Mouse (Mus musculus) heart, embryonic 16.5 days (tissue): ENCODE measurements around the gene Acsm2. TPM values are rescaled to one million over a fixed set of nuclear protein-coding genes. Genes with fewer than 3 reads are reported as not detected.
"Not testable (repeated sequence)": the region's sequence is repeated elsewhere in the genome, so short reads cannot be mapped to it uniquely, and the experiment has no call there.

Experiments used
- ATAC-seq: fragments of 200-750 bp; cut with Nextera tagmentation; replicated peaks from 2 replicates; pipeline ENCODE4 v1.8.0; 2017; ENCODE audit warnings: moderate number of reproducible peaks; ENCODE audit not compliant: insufficient read depth, low FRiP score; ENCODE audit errors: extremely low read depth
- H3K27ac ChIP-seq: fragments of 300-500 bp; sonication (generic); 2 replicates; pipeline ENCODE4 v1.5.1; 2014; ENCODE audit warnings: mild to moderate bottlenecking, low read length, control low read depth, moderate library complexity
- H3K27me3 ChIP-seq: fragments of 300-500 bp; sonication (generic); 2 replicates; pipeline ENCODE4 v1.6.1; 2014; ENCODE audit warnings: low read length, mixed read lengths; ENCODE audit not compliant: control insufficient read depth, insufficient read depth
- H3K36me3 ChIP-seq: fragments of 300-500 bp; sonication (generic); 2 replicates; pipeline ENCODE4 v1.6.1; 2014; ENCODE audit not compliant: control insufficient read depth, insufficient read depth
- H3K4me1 ChIP-seq: fragments of 300-500 bp; sonication (generic); 2 replicates; pipeline ENCODE4 v1.6.1; 2014; ENCODE audit warnings: low read length, mixed read lengths; ENCODE audit not compliant: control insufficient read depth, insufficient read depth
- H3K4me2 ChIP-seq: fragments of 300-500 bp; sonication (generic); 2 replicates; pipeline ENCODE4 v1.6.1; 2014; ENCODE audit warnings: low read depth, mild to moderate bottlenecking, control low read depth, low read length
- H3K4me3 ChIP-seq: fragments of 300-500 bp; sonication (generic); 2 replicates; pipeline ENCODE4 v1.5.1; 2014; ENCODE audit warnings: mild to moderate bottlenecking, control low read depth, low read length
- H3K9ac ChIP-seq: fragments of 300-500 bp; sonication (generic); 2 replicates; pipeline ENCODE4 v1.6.1; 2014; ENCODE audit warnings: low read length, control low read depth
- H3K9me3 ChIP-seq: fragments of 300-500 bp; sonication (generic); replicated peaks from 2 replicates; pipeline ENCODE4 v1.6.1; 2016; ENCODE audit warnings: low read length; ENCODE audit not compliant: control insufficient read depth
- WGBS: fragments of 180-500 bp; shearing (Covaris S2); extraction: QIAGEN DNeasy Blood & Tissue Kit; methylation state at CpG from one replicate; pipeline ENCODE4 v1.1.7; 2014; 5-methylcytosine and 5-hydroxymethylcytosine counted together
- polyA plus RNA-seq: library from polyadenylated mRNA; unstranded; fragments of >200 nt; fragmentation: Nextera tagmentation; extraction: Ambion mirVana; gene quantifications from 2 replicates; pipeline ENCODE4 v1.2.1, GENCODE M21; 2015

Acsm2 gene
- polyA plus RNA-seq, 1 experiment from 2014 or later: not detected

DNA sequence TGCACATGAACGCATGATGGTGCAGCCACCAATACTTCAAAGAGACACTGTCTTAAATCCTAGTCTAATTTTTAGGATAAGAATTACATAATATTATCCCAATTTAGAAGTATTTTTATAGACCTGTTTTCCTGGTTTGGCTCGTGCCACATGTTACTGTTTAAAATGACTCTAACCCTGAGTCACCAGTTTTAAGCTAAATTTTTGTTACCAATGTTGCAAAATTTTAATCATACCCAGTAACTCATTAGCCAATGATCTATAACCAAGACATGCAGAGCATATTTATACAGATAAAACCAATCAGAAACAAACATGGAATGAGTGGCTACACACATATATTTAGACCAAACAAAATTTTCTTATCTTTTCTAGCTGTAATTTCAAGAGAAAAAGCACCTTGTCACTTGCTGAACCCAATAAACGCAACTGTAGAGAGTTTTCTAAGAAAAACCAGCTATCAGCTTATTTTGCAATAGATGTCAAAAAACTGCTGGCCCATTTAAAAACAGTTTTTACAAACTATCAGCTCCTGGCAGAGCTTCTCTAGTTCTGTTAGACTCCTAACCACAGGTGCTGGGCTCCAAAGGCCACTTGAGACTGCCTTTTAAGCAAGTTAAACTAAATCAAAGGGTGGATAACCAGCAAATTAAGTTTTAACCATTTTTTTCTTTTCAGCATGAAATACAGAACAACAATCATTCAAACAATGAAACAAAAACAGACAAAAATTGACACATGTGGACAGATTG, 3.5 kb upstream of the Acsm2 start:
- H3K27ac ChIP-seq: no peak overlapping the region
- H3K4me2 ChIP-seq: no peak overlapping the region
- 80% methylated on average over 3 of the region's 3 CpGs for WGBS
- H3K27me3 ChIP-seq: no peaks in the 10 kb centered on the region
- no peak overlapping the region for H3K9ac ChIP-seq
- H3K4me1 ChIP-seq: no peaks in the 10 kb centered on the region
- no peak overlapping the region for H3K4me3 ChIP-seq
- no peaks in the 10 kb centered on the region for H3K36me3 ChIP-seq
- H3K9me3 ChIP-seq: no peaks in the 10 kb centered on the region
- ATAC-seq: no peak

- 72% methylated on average over 3 of the region's 3 CpGs for WGBS
- Histone ChIP-seq H3K9ac (no peak overlapping the region), H3K27ac (no peak overlapping the region), H3K4me1 (no peaks in the 10 kb centered on the region), H3K4me3 (no peak overlapping the region), H3K36me3 (no peaks in the 10 kb centered on the region), H3K9me3 (no peaks in the 10 kb centered on the region), H3K4me2 (no peak overlapping the region), H3K27me3 (no peaks in the 10 kb centered on the region)
- no peak for ATAC-seq
Measured at GRCm38 (mm10) chr7:119559789-119560451, 5.8 kb downstream of the Acsm2 start.

DNA sequence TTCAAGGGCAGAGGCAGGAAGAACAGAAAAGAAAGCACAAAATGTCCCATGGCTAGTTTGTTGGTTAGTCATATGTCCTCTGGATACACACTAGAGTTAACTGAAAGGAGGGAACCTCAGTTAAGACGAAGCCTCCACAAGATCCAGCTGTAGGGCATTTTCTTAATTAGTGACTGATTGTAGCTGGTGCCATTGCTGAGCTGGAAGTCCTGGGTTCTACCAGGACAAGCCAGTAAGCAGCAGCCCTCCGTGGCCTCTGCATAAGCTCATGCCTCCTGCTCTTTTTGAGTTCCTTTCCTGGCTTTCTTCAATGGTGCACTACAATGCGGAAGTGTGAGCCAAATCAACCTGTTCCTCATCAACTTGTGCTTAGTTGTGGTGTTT, 6.3 kb downstream of the Acsm2 start:
- no peaks in the 10 kb centered on the region for H3K36me3 ChIP-seq
- no peak for ATAC-seq
- no peak overlapping the region for H3K27ac ChIP-seq
- 71% methylated on average over 3 of the region's 3 CpGs for WGBS
- no peak overlapping the region for H3K9ac ChIP-seq
- no peaks in the 10 kb centered on the region for H3K9me3 ChIP-seq
- no peak overlapping the region for H3K4me3 ChIP-seq
- no peaks in the 10 kb centered on the region for H3K27me3 ChIP-seq
- no peak overlapping the region for H3K4me2 ChIP-seq
- H3K4me1 ChIP-seq: no peaks in the 10 kb centered on the region

DNA sequence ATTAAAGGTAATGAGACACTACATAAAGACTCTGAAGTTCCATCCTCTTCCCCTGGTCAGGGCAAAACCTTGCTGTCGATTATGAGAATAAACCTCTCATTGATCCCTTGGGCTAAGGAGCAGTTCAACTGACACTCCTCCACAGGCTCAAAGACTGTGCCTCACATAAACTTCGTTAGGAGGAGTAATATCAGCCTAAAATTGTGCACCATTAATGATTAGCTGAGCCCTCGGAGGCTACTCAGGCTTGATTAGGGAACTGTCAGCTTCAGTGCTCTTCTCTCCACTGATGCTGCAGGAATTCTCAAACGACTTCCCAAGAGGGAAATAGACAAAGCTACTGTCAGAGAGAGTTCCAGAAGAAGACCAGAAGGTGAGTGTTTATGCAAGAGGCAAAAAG, 7.3 kb downstream of the Acsm2 start:
- Histone ChIP-seq H3K27me3 (no peaks in the 10 kb centered on the region), H3K4me1 (no peaks in the 10 kb centered on the region), H3K4me3 (no peak overlapping the region), H3K27ac (no peak overlapping the region), H3K36me3 (no peaks in the 10 kb centered on the region), H3K9ac (no peak overlapping the region), H3K4me2 (no peak overlapping the region), H3K9me3 (no peaks in the 10 kb centered on the region)
- ATAC-seq: no peak
- 42% methylated on average over 4 of the region's 4 CpGs for WGBS

- 85% methylated on average over 2 of the region's 2 CpGs for WGBS
- H3K9ac ChIP-seq, H3K4me1 ChIP-seq, H3K27me3 ChIP-seq, H3K36me3 ChIP-seq, ATAC-seq, H3K9me3 ChIP-seq, H3K4me2 ChIP-seq, H3K27ac ChIP-seq, H3K4me3 ChIP-seq: not testable (repeated sequence)
Measured at GRCm38 (mm10) chr7:119562476-119562875, 8.3 kb downstream of the Acsm2 start.

DNA sequence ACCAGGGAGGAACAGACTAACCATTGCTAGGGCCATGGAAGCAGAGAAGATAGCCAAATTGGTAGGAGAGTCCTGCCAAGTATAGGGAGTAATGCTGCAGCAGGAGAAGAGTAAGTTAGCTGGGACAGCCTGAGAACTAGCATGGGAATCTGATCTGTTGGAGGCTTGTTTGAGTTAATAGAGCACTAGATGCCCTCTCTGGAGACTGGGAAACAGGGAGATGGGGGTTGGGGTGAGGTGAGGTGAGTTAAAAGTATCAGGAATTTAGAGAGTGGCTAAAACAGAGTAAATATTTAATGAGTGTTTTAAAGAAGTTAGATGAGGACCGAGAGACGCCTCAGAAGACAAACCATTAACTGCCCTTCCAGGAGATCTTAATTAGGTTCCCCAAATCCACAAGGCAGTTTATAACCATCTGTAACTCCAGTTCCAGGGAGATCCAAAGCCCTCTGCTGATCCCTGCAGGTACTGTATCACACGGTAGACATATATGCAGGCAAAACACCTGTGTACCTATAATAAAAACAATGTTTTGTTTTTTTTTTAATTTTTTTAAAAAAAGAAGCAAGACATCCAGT, 40.5 kb downstream of the Acsm2 start:
- Histone ChIP-seq H3K9ac (no peak overlapping the region), H3K4me2 (no peak overlapping the region), H3K27me3 (no peaks in the 10 kb centered on the region), H3K4me3 (no peak overlapping the region), H3K27ac (no peak overlapping the region), H3K36me3 (no peaks in the 10 kb centered on the region), H3K9me3 (no peaks in the 10 kb centered on the region), H3K4me1 (no peaks in the 10 kb centered on the region)
- no peak for ATAC-seq
- WGBS: 67% methylated on average over 3 of the region's 3 CpGs

DNA sequence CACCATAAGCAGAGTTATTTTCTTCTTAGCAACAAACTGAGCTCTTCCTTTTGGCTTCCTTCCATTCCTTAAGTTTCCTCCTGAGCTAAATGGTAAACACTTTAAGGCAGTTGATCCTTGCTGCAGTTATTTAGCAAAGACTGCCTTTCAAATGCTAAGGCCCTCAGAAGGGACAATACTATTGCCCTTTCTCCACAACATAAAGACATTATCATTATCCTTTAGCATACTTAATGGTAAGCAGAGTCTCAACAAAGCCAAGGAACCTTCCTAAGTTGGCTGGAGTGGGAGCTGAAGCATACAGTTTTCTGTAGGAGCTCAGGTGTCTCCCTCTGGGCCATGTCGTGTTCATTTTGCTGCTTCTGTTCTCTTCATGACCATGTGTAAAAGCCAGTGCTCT, 41.2 kb downstream of the Acsm2 start:
- WGBS: 33% methylated on average over 1 of the region's 1 CpGs

GRCm38 (mm10) chr7:119596536-119596935, 42.4 kb downstream of the Acsm2 start:
- Histone ChIP-seq H3K9ac (no peak overlapping the region), H3K4me2 (no peak overlapping the region), H3K36me3 (no peaks in the 10 kb centered on the region), H3K4me1 (no peaks in the 10 kb centered on the region), H3K9me3 (no peaks in the 10 kb centered on the region), H3K27ac (no peak overlapping the region), H3K4me3 (no peak overlapping the region), H3K27me3 (no peaks in the 10 kb centered on the region)
- ATAC-seq: no peak
- WGBS: 58% methylated on average over 2 of the region's 2 CpGs

More for the DNA sequence above, 41.2 kb downstream of the Acsm2 start:
- Histone ChIP-seq H3K36me3 (no peaks in the 10 kb centered on the region), H3K4me3 (no peak overlapping the region), H3K4me1 (no peaks in the 10 kb centered on the region), H3K9ac (no peak overlapping the region), H3K4me2 (no peak overlapping the region), H3K27me3 (no peaks in the 10 kb centered on the region), H3K9me3 (no peaks in the 10 kb centered on the region), H3K27ac (no peak overlapping the region)
- no peak for ATAC-seq

- no peaks in the 10 kb centered on the region for H3K4me1 ChIP-seq
- no peak overlapping the region for H3K4me3 ChIP-seq
- no peak overlapping the region for H3K27ac ChIP-seq
- no peak overlapping the region for H3K9ac ChIP-seq
- no peaks in the 10 kb centered on the region for H3K36me3 ChIP-seq
- no peak overlapping the region for H3K4me2 ChIP-seq
- no peak for ATAC-seq
- 73% methylated on average over 2 of the region's 2 CpGs for WGBS
- no peaks in the 10 kb centered on the region for H3K9me3 ChIP-seq
- H3K27me3 ChIP-seq: no peaks in the 10 kb centered on the region
Measured at GRCm38 (mm10) chr7:119601195-119601953, 47.2 kb downstream of the Acsm2 start.
